Mouse (Mus musculus): ENCODE results near the gene Gata5.

DNA sequence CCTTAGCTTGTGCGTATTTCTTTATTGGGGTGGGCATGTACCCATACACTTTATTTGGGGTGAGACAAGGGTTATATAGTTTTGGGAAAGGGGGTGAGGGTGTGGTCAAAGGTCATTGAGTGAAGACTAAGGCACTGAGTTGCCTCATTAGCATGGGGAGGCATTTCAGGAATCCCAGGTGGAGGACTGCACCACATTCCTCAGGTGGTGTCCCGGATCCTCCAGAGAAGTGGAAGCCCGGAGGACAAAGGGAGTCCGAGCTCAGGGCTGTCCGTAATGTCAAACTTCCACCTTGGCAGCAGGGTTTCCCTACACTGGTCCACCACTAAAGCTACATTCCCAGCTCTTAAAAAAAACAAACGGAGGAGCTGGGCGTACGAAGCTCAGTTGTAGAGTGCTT is 41.6 kb downstream of the Gata5 start:
- TF ChIP-seq POLR2A (IDR thresholded peaks at IDR 0.05; ENCODE audit: control insufficient read depth, low read depth, low read length): no peak
- no peak for TF ChIP-seq CTCF (IDR thresholded peaks at IDR 0.05; ENCODE audit: control insufficient read depth, insufficient read depth, insufficient replicate concordance, low read depth, low read length)

All from testis, adult 2 months (tissue).